Mouse (Mus musculus) frontal cortex, postnatal 25 days (tissue): Measurements from ENCODE around the gene Noxa1.
A peak's percentile ranks its signal among the peaks of the same experiment; 100 is the strongest.

Experiments used
- DNase-seq, 2 experiments: peaks; one replicate each; pipeline ENCODE4 v3.0.0; 2022; ENCODE audit warnings: low spot score in 2 of 2

Gene Noxa1

DNA sequence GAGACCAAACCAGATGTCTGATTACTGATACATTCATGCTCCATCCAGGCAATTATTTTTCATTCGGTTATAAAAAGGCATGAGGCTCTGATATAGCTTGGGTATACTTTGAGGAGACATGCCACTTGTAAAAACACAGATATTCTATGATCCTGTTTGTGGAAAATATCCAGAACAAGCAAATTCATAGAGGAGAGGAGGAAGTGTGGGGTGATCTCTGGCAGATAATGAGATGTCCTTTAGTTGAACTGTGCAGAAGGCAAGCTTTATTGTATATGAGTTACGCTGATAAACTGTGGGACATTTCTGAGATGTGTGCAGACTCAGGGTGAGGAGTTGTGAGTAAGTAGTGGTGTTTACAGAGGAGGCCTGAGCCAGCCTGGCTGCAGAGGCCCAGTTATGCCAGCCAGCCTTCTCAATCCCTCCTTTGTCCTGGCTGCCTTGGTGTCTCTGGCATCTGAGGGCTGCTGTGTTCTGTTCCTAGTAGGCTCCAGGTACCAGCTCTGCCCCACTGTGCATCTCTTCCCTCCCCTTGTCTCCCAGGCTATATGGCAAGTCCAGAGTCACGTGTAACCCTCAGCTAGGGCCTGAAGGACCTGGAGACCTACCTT is 3.2 kb upstream of the Noxa1 start:
- no peak for DNase-seq

DNA sequence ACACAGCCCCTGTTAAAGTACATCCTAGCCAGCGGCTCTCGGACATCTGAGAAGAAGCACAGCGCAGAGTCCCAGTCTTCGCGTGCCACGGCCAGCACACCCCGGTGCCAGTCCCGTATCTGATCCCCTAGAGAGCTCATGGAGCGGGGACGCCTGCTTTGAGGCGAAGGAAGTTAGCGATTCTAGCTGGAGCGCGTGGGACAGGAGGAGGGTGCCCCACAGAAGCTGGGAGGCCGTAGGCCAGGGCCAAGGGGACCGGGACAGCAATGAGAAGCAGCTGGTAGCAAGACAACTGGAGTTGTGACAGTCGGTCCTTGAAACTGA is 202 bp downstream of the Noxa1 start:
- no peak for DNase-seq

DNA sequence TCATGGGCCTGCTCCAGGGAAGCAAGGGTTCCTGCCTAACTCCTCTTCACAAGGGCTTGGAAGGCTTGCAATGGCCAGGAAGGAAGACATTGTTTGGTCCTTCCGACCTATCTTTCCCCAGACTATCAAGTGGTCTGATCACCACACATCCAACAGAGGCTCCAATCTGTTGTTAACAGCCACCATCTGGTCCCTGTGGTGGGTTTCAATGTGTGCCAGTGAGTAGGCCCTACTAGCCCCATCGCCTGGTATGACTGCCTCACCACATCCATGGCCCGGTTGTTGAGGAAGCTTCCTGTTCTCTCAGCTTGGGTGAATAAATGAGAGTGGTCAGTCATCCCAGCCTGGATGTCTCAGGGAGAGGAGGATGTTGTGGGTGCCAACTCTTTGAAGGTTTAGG is 6.3 kb downstream of the Noxa1 start:
- DNase-seq, result no peak

DNA sequence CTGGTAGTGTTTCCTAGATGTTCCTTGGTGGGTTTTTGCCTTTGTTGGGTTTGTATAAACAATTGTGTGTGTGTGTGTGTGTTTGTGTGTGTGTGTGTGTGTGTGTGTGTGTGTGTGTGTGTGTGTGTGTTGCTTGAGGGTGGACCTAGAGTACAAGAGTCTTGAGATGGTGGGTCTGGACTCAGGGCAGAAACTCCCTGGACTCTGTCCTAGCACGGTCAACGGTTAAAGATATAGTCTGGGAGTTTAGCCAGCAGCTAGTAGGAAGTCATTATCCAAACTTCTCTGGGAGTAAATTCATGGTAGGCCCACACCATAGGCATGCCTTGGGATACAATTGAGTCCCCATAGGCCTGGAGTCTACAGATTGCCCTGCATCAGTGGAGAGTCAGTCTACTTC is 7.1 kb downstream of the Noxa1 start:
- DNase-seq, result no peak

DNA sequence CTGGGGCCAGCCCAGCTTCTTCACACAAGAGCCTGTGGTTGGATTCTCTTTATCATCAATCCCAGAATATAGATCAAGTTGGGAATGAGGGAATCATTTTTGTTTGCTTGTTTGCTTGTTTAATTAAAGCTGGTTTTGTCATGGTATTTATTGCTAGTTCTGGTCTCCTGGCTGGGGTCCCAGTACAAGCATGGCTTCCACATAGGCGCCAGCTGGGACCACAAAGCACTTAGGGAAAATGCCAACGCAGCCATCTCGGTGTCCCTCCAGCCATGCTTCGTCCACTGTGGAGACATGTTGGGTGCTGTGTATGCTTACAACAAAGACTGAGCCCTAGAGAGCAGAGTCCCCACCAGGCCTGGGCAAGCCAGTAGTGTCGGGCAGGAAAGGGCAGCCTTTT is 9.4 kb downstream of the Noxa1 start:
- DNase-seq, result no peak

DNA sequence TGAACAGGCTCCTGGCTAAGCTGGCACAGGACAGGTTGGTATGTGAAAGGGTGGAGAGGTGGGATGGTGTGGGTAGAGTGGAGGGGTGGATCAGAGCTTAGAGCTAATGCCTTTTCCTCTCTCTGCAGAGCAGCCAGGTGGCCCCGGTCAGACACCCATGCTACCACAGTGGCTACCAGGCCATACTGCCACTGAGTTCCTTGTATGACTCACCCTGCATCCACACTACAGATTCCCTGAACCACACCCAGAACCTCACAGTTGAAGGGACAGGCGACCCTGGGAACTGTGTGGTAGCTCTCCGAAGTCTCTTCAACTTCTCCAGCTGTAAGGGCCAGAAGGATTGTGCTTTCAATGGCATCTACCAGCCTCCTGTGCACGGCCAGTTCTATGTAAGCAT is 11.3 kb downstream of the Noxa1 start:
- DNase-seq, result no peak

DNA sequence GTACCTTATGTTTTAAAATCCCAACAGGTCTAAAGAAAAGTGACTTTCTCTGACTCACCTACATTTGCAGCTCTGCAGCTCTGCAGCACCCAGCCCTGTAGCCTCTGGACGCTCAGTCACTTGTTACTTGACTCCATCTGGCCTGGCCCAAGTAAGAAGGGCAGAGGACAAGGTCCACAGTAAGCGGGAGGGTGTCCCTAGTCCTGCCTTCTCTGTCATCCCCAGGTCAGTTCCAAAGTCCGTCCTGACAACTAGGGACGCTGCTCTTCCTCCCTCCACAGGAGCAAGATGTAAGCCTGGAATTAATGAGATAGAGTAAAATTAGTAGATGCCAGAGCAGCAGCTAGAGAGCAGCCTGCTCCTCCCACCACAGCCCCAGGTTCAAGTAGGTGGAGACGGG is 14.9 kb downstream of the Noxa1 start, which contains the start of gene Entpd8:
Gene Entpd8, plus strand, starts transcription at position 229 of the 400 bp plus-strand sequence.
- DNase-seq, result no peak

DNA sequence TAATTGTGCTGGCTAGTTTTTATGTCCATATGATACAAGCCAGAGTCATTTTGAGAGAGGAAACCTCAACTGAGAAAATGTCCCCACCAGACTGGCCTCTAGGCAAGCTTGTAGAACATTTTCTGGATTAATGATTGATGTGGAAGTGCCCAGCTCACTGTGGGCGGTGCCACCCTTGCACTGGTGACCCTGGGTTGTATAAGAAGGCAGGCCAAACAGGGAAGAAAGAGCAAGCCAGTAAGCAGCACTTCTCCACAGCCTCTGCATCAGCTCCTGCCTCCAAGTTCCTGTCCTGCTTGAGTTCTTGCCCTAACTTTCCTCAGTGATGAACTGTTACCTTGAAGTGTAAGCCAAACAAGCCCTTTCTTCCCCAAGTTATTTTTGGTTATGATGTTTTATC is 16.0 kb downstream of the Noxa1 start:
- no peak for DNase-seq

DNA sequence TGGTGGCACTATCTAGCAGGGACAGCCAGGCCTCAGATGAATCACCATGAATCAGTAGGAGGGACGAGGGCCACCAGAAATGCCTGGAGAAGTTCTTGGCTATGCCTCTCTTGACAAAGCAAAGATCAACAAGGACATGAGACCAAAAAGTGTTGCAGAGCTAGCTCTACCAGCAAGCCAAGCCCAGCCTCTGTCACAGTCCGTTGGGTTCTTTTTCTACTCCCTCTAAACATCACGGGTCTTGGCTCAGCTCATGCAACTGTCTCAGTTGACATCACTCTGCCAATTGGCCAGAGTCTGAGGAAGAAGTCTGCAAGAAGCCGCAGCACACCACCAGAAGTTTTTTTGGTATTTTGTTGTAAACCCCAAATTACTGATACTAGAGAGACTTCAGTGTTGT is 19.4 kb downstream of the Noxa1 start:
- DNase-seq, result no peak

DNA sequence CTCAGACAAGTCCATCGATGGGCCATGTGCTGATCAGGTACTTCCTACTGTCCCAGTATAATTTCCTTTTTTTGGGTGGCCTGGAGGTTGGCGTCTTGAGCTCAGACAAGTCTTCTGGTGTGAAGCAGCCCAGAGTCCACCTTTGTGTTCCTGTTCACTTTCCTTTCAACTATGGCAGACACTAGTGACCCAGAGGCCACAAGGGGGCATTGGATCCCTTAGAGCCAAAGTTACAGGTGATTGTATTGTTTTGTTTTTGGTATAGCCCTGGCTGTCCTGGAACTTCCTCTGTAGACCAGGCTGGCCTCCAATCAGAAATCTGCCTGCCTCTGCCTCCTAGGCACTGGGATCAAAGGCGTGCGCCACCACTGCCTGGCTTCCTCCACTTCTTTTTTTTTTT is 22.6 kb downstream of the Noxa1 start:
- DNase-seq, result no peak

DNA sequence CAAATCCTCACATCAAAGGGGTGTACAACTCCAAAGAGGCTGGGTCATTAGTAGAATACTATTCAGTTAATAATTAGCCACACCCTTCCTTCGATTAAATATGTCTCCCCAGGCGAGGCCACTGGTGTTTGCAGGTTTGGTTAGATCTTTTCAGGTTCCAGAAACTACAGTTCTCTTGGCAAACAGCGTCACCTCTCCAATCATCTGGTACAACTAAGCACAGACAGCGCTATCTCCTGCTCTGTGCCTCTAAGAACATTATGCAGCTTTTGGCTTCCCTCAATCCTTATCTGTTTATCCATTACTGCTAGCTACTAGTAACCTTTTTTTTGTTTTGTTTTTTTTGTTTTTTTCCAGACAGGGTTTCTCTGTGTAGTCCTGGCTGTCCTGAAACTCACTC is 25.4 kb downstream of the Noxa1 start:
- DNase-seq, result no peak

DNA sequence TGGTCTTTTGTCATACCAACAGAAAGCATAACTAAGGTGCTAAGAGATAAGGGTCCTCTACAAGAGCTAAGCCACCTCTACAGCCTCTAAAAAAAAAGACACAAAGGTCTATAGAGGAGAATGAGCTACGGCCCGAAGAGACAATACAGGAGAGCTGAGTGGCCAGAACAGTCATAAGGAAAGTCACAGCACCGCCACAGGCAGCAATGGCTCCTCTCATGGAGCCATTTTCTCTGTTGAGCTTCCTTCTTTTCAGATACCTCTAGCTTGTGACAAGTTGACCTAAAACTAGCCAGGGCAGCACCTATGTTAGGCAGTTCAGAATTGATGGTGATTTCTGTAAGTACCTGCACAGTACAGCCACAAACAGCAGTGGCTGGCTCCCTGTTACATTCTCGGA is 28.4 kb downstream of the Noxa1 start:
- DNase-seq, result no peak

DNA sequence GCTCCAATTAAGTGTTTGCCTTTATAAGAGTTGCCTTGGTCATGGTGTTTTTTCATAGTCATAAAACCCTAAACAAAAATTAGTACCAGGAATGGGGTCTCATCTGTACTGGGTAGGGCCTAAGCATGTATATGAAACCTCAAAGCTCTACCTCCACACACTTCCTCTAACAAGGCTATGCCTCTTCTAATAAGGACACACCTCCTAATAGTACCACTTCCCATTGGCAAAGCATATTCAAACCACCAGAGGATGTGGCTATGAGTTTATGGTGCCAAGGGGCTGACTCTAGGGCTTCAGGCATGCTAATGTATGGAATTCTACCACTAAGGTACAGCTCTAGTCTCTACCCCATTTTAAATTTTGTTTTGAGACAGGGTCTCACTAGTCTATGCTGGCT is 29.4 kb downstream of the Noxa1 start:
- DNase-seq, result no peak

DNA sequence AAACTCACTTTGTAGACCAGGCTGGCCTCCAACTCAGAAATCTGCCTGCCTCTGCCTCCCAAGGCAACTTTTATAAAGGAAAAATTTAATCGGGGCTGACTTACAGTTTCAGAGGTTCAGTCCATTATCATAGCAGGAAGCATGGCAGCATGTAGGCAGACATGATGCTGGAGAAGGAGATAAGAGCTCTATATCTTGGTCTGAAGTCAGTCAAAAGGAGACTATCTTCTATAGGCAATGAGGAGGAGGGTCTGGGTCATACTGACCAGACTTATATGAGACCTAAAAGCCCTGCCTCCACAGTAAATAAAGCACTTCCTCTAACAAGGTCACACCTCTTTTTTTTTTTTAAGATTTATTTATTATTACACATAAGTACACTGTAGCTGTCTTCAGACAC is 30.7 kb downstream of the Noxa1 start:
- no peak for DNase-seq

DNA sequence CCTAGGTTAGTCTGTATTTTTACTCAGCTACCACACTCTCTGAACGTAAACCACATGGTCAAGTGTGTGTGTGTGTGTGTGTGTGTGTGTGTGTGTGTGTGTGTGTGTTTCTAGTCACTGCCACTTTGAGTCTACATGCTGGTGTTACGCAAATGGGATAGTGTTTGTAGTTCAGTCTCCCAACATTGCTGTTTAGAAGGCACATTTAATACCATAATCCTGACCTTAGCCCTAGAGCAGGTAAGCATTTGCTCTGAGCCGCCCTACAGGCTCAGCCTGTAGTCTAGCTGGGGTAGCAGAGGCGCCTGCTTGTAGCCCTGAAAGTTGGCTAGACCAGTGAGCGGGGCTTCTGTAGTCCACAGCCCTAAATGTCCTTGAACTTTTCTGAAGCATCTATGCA is 31.4 kb downstream of the Noxa1 start:
- no peak for DNase-seq

DNA sequence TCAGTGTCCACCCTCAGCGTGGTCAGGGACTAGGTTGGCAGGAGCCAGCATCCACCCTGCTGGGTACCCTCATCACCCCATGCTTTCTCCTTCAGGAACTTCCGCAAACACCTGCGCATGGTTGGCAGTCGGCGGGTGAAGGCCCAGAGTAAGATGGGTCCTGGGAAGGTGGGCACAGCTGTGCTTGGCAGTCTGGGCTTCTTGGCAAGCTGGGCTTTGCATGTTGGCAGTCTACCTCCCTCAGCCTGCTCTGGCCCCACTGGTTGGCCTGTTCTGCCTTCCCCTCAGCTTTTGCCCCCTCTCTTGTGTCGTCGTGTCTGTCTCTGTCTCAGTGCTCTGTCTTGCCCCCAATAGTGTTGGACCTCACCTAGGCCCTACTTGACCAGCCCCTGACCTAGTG is 36.0 kb downstream of the Noxa1 start:
- no peak for DNase-seq

DNA sequence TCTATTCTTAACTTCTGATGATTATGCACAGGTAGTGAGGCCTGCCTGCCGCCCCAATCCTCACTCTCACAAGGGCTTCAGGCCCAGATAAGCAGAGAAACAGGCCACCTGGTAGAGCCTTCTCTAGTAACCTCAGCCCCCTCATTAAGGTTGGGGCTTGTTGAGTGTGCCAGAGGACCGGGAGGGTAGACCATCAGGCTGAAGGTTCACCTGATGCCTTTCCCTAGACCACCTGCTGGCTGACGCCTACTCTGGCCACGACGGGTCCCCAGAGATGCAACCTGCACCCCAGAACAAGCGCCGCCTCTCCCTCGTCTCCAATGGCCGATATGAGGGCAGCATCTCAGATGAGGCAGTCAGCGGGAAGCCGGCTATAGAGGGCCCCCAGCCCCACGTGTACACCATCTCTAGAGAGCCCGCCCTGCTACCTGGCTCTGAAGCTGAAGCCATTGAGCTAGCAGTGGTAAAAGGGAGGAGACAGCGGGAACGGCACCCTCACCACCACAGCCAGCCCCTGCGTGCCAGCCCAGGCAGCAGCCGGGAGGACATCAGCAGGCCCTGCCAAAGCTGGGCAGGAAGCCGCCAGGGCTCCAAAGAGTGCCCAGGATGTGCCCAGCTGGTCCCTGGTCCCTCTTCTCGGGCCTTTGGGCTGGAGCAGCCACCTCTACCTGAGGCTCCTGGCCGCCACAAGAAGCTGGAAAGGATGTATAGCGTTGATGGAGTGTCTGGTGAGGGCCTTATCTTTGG is 39.4 kb downstream of the Noxa1 start:
- no peak for DNase-seq

DNA sequence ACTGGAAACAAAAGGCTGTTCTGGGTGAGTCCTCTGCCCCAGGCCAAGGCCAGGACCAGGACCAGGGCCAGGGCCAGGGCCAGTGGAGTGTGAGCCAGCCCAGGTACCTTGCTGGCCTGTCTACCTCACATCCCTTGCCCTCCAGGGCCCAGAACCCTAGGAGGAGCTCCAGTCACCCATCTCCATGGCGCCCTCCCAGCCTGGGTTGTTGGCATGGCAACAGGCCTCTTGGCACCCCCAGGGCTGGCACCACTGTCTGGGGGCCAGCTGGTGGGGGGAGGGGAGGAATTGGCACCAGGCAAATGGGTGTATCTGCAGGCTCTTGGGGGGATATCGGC is 39.9 kb downstream of the Noxa1 start:
- DNase-seq, result peak; percentile 40 to 61

DNA sequence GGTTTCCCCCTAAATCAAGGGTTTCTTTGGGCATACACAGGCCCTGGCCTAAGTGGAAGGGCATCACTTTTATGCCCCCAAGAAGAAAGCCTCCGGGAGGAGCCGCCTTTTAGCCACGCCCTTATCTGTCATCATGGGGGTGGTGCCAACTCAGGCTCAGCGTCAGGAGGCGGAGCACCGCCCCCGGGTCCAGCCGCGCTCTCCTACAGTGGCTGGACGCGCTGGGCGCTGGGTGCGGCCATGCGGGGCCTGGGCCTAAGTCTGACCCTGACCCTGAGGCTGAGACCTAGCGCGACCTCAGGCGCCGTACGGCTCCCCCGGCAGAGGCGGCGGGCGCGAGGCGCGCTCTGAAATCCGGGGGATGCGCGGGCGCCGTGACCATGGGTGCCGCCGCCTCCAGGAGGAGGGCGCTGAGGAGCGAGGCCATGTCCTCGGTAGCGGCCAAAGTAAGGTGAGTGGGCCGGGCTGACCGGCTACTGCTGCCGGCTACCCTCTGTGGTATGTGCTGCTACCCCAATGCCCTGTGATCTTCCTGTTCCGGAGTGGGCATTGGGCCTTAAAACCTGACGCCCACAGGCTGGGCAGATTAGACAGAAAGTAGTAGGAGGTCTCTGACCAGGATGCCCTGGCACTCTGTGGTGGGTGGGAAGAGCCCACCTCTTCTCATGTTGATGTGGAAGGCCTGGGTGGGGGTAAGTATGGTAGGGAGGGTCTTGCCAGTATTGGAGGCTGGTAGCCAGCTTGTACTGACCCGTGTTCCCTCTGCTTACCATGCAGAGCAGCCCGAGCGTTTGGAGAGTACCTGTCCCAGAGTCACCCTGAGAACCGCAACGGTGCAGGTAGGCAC is 40.5 kb downstream of the Noxa1 start, which contains the start of gene Nsmf:
Gene Nsmf, plus strand, starts transcription at position 135 of the 847 bp plus-strand sequence.
- DNase-seq, result peak; percentile 73 to 82

DNA sequence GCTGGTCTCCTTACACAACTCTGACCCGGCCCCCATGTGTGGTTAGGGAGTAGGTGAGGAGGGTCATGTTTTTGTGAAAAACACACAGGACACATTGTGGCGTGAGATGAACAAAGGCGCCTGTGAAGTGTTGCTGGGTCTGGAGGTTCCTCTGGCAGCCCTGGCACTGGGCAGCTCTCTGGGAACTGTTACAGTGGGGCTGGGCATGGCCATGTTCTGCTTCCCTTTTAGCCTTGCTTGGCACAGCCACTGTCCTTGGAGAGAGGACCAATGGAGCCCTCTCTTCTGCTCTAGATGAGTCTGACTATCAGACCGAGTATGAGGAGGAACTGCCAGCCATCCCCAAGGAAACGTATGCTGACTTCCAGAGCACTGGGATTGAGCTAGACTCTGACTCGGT is 41.8 kb downstream of the Noxa1 start:
- DNase-seq, result no peak

DNA sequence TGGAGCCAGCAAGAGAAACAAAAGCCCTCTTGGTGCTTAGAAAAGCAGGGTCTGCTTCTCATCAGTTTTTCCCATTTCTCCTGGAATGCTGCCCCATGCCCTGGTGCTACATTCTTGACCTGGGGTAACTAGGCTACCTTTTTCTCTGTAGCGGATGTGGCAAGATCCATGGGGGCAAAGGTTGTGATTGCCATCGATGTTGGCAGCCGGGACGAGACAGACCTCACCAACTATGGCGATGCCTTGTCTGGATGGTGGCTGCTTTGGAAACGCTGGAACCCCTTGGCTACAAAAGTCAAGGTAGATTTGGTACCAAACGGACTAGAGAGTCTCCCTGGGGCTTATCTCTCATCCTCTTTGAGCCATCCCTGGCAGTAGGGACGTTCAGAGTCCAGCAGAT is 43.5 kb downstream of the Noxa1 start:
- DNase-seq, result no peak

DNA sequence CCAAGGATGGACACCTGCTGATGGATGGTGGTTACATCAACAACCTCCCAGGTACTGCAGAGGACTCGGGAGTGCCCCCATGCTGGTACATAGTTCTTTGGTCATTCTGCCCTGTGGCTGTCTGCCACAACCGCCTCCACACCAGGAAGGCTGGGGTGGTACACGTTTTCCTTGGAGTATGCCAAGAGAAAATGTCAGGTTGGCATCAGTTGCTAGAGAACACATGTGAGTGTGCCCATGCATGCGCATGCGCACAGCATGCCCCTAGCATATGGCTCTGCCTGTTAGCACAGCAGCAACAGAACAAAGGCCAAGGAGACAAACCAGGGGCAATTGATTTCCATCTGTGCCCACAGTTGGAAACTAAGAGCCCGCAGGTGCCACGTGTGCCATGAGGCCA is 44.0 kb downstream of the Noxa1 start:
- DNase-seq, result no peak

DNA sequence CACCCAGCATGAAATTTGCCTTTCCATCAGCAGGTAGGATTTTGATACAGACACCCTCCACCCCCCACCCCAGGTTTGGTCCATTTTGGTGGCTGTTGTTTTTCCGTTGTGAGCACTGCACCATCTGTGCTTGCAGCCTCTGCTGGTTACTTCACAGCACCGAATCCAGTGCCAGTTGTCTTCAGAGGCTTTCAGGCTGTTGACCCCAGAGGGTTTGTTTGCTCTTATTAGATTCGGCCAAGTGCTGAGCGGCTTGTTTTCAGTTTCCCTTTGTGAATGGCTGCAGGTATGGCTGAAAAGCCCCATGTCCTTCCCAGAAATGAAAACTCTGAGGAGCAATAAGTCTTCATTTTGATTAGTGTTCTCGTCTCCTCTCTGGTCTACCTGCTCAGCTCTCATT is 54.9 kb downstream of the Noxa1 start:
- no peak for DNase-seq
